Mouse (Mus musculus): ENCODE measurements at regions not wholly inside any gene's neighbourhood (a gene's known extent, or its start where the extent isn't known, plus 50 kb on each side); places are given as distances from the start of the nearest gene placed in this dataset.

DNA sequence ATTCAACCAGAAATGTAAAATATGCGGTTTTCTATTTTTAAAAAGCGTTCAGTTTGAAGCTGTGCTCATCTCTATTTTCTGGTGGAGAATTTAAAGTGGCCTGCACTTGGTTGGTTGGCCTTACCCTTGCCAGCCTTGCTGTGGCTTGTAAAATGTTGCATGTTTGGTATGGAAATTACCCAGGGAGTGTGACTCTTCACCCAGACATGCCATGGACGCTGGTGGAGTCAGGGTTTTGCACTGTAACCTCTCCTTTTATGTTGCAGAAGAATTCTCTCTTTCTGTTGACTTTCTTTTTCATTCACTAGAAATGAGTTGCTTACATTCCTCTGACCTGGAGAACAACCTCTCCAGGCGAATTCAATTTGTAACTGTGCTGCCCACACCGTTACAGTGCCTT is 157.5 kb upstream of the Gorab start:
- no peak for TF ChIP-seq CTCF (IDR thresholded peaks at IDR 0.05; ENCODE audit: low read depth)
- no peak for TF ChIP-seq EP300 (IDR thresholded peaks at IDR 0.05; ENCODE audit: low read depth)
